In genomic region chr2:138468046-138468572, GRCm38 (mm10) we compare ENCODE assay signal across 16 mouse cellular contexts.
"Had no signal": no experiment of that assay in that cellular context is flagged by ENCODE, and none has a peak within 500 bp of the region (broad histone marks: within the 10 kb centered on the region; RNA-seq: fewer than 3 reads in every experiment).

No protein-coding gene starts in this region.

- H3K9ac ChIP-seq: limb, embryonic 13.5 days; liver, embryonic 15.5 days; midbrain, embryonic 12.5 days; neural tube, embryonic 12.5 days had no signal

- H3K4me2 ChIP-seq: limb, embryonic 13.5 days; liver, embryonic 15.5 days; midbrain, embryonic 12.5 days; neural tube, embryonic 12.5 days had no signal

- H3K4me1 ChIP-seq: liver, embryonic 15.5 days; megakaryocyte, embryonic 14.5 days; midbrain, embryonic 12.5 days; neural tube, embryonic 12.5 days had no signal

- H3K36me3 ChIP-seq: limb, embryonic 13.5 days; liver, embryonic 15.5 days; midbrain, embryonic 12.5 days; neural tube, embryonic 12.5 days had no signal

- H3K4me3 ChIP-seq: limb, embryonic 13.5 days; liver, embryonic 15.5 days; megakaryocyte, embryonic 14.5 days; midbrain, embryonic 12.5 days; neural tube, embryonic 12.5 days had no signal

- H3K9me3 ChIP-seq: limb, embryonic 13.5 days; liver, embryonic 15.5 days; midbrain, embryonic 12.5 days; neural tube, embryonic 12.5 days had no signal

- H3K27ac ChIP-seq: kidney, postnatal 0 days; limb, embryonic 13.5 days; liver, embryonic 15.5 days; midbrain, embryonic 12.5 days; neural tube, embryonic 12.5 days had no signal

- DNase-seq: kidney, adult 11 months; kidney, adult 9 months; kidney, postnatal 36 days; layer of hippocampus, adult 9-11 months; layer of hippocampus, postnatal 36 days; lung, adult 2 months; lung, postnatal 4 days; right cerebral cortex, postnatal 4 days; spleen, adult 18-20 months had no signal

- ATAC-seq: lung, postnatal 0 days had no signal

- H3K27me3 ChIP-seq: limb, embryonic 13.5 days; liver, embryonic 15.5 days; megakaryocyte, embryonic 14.5 days; midbrain, embryonic 12.5 days; neural tube, embryonic 12.5 days had no signal
